Mouse (Mus musculus) E14TG2a.4 (cell line): ENCODE measurements around the gene Tlr13.

Experiments used
- CTCF ChIP-seq: conservative IDR thresholded peaks from 2 replicates; pipeline ENCODE4 v1.5.1; 2014; ENCODE audit warnings: low read length
- NANOG ChIP-seq: IDR thresholded peaks from 2 replicates; pipeline ENCODE4 v1.6.1; 2014; ENCODE audit warnings: borderline replicate concordance, low read length, mixed read lengths
- POU5F1 ChIP-seq: IDR thresholded peaks from 2 replicates; pipeline ENCODE4 v1.6.1; 2014; ENCODE audit warnings: low read length, borderline replicate concordance

DNA sequence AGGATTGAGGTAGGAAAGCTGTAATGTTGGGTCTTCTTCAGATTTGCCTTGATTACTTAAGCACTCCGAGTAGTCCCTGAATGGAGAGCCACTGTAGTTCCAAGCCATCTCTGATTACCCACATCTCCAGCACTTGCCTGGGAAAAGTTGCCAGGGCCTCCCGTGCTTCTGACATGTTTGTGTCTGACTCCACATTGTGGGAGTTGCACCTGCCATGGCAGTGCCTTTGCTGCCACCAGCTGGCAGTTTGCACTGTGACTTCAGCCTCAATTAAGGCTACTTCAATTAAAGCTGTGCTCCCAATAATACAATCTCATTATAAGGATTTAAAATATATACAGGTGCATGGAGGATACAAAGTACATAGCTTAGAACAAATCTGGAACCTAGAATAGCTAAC, 37.5 kb upstream of the Tlr13 start:
- no peak for TF ChIP-seq POU5F1
- TF ChIP-seq CTCF: no peak
- no peak for TF ChIP-seq NANOG
